Mouse (Mus musculus): Measurements from ENCODE around the gene Tubb5.
A peak's percentile ranks its signal among the peaks of the same experiment; 100 is the strongest.
"Not testable (repeated sequence)": the region's sequence is repeated elsewhere in the genome, so short reads cannot be mapped to it uniquely, and the experiment has no call there.

Tubb5 gene

DNA sequence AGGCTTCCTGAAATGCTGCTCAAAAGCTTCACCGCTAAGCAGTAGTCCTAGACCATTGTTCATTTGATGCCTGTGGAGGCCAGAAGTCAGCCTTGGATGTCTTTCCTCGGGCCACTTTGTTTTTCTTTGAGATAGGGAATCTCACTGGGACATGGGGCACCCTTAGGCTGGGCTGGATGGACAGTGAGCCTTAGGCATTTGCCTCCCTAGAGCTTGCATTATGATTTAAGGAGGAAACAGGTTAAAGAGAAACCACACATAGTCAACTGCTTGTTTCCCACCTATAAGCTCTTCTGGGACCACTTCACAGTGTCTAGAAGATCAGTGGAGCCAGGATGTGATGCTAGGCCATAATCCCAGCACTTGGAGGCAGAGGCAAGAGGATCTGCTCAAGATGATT lies 21.7 kb upstream of the Tubb5 start:
- no peak for DNase-seq

DNA sequence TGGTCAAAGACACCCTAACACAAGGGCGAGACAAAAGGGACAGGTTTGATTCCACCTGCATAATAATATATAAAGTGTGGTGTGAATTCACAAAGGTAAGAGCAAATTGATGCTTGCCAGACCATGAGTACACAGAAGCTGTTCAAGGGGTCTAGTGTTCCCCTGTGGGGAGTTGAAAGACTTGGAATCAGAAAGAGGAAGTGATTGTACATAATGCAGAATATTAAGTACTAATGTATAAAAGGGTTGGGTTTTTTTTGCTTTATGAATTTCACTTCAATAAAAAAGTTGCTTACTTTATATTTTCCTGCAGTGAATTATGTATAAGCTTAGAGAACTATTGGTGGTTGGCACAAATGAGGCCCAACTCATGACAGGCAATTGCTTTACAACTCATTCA lies 21.3 kb upstream of the Tubb5 start:
- DNase-seq, result no peak

DNA sequence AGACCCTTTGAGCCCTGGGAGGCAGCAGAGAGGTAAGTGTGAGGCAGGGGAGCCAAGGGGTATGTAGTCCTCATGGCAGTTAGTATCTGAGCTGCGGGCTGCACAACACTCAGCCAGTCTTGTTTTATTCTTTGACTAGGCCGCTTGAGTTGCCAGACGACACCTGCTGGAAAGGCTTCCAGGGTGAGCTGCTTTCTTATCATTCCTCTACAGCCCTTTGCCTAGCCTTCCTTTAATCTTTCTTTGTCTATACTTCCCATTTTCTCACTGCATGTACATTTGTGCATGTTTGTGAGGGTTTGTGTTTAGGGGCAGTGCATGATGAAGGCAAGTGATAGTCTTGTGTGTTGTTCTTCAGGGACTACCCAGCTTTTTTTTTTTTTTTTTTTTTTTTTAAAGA lies 12.9 kb upstream of the Tubb5 start:
- DNase-seq, result no peak

DNA sequence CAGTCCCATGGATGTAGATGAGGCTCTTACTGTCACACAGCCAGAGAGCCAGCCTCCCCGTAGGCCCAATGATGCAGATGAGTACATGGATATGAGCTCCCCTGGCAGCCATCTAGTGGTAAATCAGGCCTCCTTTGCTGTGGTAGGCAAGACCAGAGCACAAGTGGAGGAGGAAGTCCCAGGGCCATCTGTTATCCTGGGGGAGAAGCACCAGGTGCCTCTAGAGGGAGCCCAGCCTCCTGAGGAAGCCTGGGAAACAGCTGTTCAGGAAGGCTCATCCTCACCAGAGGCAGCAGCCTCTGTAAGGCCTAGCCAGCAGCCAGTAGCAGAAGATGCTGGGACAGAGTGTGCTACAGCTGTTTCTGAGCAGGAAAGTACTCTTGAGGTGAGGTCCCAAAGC lies 10.0 kb upstream of the Tubb5 start:
- DNase-seq, result no peak

DNA sequence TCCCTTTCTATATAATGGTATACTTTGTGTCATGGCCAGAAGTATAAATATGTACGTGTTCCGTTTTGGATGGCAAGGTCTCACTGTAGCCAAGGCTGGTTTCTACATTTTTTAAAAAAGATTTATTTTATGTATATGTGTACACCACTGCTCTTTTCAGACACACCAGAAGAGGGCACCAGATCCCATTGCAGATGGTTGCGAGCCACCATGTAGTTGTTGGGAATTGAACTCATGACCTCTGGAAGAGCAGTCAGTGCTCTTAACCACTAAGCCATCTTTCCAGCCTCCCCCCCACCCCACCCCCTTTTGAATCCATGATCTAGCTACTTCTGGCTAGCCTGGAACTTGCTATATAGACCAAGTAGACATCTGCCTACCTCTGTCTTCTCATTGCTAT lies 5.4 kb upstream of the Tubb5 start:
- no peak for DNase-seq

DNA sequence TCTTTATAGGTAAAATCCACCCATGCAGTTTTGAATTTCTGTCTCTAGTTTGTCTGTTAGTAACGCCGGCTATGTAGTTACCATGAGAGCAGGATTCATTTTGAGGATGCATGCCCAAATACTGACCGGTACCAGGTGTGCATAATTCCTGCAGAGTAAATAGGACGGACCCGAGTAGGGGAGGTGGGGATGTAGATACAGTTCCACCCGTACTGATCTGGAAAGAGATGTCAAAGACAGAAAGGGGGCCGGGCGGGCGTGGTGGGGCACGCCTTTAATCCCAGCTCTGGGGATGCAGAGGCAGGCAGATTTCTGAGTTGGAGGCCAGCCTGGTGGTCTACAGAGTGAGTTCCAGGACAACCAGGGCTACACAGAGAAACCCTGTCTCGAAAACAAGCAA lies 3.9 kb upstream of the Tubb5 start:
- DNase-seq, result no peak

DNA sequence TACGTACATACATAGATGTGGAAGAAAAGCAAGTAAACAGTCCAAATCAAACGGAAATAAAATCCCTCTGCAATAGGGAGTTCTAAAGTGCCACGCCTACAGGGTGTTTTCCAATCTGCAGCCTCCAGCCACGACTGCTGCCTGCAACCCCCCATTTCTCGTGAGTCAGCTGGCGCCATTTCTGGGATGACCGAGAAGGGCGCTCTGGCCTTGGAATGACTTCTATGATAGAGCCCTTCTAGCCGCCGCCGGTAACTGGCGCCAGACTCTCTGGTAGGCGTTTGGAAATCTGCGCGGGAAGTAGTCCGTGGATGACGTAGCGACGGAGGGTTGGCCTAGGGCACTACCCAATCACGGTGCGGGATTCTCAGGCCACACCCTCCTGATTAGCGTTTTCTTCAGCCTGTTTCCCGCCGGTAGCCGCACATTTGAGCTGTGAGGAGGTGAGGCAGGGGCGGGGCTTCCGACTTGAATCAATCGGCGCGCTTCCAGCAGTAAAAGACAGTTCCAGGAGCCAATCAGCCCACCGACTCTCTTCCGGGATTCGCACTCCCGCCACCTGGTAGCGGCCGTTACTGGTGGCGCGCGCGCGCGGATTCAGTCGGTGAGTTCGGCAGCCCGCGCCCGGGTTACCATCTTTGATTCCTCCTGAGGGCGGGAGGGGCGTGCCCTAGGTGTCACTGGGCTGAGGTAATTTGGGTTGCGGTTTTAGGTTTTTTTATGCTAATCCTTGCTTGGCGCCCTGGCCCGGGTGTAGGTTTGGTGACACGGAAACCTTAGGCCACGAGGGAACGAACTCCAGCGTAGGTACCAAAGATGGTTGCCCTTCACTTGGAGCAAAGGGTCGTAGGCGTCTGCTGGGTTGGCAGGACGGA lies 3.2 kb upstream of the Tubb5 start, which contains the start of gene Mdc1:
Gene Mdc1 (plus strand): TSS at position 440 of the 875 bp plus-strand sequence.
- DNase-seq, result peak; percentile 99

DNA sequence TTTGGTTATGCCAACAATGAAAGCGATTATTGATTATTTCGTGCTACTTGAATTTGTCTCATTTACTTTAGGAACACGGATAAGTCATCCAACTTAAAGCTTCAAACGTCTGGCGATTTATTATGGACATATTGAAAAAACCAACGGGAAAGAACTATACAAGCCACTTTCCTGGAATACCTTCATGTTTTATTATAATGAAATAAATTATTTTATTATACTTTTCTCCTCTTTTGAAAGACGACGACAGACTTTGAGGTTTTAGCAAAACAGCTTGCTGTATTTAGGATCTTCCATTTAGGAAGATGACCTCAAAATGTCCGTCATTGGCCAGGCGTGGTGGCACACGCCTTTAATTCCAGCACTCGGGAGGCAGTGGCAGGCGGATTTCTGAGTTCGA lies 2.5 kb upstream of the Tubb5 start:
- no peak for DNase-seq

DNA sequence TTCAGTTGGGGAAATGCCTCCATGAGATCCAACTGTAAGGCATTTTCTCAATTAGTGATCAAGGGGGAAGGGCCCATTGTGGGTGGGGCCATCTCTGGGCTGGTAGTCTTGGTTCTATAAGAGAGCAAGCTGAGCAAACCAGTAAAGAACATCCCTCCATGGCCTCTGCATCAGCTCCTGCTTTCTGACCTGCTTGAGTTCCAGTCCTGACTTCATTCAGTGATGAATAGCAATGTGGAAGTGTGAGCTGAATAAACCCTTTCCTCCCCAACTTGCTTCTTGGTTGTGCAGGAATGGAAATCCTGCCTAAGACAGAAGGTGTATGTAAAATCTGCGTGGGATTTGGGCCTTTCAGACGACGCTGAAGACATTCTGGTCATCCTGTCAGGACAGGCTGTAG lies 896 bp upstream of the Tubb5 start:
- DNase-seq, result not testable (repeated sequence)

DNA sequence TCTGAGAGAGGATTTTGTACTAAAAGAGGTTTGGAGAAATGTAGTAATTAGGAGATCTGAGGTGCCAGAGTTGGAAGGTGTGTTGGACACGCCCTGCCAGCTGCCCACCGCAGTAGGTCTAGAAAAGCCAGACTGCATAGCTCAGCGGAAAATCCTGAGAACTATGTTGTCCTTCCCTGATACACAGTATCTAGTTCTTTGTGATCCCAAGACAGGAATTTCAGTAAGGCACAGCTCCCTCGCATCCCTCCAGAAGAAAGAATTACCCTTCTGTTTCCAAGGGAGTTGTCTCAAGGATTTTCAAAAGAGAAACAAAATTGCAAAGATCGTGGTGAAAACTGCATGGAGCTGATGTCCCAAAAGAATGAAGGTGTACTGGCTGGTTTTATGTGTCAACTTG lies 464 bp upstream of the Tubb5 start:
- DNase-seq, result no peak

DNA sequence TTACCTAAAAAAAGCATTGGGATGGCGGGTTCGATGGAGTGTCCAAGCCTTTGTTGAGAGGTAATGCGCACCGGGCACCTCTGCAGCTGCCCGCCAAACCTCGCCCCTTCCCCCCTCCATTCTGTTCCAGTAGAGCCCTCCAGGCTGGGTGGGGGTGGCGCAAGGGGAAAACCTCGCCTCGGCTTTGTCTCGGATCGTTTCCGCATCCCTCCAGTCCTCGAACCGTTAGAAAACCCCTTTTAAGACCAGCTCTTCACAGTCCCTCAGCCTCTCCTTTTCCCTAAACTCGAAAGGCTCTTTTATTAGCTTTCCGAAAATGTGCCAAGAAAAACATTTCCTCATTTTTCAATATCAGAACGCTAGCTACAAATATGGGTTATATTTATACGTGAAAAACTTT lies 619 bp downstream of the Tubb5 start:
- peak; percentile 68 for DNase-seq

DNA sequence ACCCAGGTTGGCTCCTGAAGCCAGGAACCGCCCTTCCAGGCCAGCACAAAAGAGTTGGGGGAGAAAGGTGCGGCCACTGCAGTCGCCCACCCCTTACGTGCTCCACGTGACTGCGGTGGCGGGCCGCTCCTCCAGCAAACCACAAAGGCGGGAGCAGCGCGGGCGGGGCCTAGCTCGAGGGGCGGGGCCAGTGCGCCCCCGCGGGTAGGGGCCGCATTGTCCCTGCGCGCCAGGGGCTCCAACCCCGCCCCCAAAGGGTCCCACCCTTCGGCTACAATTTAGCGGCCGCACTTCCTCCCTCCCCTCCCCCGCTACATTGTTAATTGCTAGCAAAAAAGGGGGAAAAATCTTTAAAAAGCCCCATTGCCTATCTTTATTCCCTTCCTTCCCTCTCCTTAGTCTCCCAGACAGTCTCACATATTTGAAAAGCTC lies 1.1 kb downstream of the Tubb5 start:
- DNase-seq, result peak; percentile 87

DNA sequence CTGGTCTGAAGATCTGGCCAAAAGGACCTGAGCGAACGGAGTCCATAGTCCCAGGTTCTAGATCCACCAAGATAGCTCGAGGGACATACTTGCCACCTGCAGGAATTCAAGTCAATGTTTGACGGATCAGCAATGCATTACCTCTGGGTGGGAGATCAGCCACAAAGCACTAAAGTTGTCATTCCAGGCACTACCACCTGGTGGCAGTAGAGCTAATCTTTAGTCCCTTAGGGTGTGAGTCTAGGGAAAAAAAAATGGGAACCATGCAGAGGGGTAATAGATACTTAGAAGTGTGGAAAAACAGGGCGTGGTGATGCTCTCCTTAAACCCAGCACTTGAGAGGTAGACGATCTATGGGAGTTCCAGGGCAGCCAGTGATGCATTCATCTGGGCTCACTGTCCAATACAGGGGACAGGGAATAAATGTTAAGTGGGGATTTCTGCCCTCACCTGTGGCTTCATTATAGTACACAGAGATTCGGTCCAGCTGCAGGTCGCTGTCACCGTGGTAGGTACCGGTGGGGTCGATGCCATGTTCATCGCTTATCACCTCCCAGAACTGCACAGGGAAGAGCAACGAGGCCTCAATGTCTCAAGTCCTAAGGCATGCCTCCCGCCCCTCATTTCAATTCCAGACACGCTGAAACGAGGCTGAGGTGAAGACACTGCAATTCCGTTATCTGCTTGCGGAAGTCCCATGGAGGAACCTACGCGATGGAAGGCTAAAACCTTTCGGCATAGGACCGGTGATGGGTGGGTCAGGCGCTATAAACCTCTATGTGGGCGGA lies 1.7 kb downstream of the Tubb5 start:
- peak; percentile 90 for DNase-seq

DNA sequence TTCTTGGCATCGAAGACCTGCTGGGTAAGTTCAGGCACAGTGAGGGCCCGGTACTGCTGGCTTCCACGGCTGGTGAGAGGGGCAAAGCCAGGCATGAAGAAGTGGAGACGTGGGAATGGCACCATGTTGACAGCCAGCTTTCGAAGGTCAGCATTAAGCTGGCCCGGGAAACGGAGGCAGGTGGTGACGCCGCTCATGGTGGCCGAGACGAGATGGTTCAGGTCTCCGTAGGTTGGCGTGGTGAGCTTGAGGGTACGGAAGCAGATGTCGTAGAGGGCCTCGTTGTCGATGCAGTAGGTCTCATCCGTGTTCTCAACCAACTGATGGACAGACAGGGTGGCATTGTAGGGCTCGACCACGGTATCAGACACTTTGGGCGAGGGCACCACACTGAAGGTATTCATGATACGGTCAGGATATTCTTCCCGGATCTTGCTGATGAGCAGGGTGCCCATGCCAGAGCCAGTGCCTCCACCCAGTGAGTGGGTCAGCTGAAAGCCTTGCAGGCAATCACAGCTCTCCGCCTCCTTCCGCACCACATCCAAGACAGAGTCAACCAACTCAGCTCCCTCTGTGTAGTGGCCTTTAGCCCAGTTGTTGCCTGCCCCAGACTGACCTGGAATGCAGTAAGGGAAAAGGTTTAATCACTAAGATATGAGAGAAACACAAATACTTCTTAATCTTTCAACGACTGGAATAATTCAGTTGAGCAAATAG lies 2.5 kb downstream of the Tubb5 start:
- no peak for DNase-seq

DNA sequence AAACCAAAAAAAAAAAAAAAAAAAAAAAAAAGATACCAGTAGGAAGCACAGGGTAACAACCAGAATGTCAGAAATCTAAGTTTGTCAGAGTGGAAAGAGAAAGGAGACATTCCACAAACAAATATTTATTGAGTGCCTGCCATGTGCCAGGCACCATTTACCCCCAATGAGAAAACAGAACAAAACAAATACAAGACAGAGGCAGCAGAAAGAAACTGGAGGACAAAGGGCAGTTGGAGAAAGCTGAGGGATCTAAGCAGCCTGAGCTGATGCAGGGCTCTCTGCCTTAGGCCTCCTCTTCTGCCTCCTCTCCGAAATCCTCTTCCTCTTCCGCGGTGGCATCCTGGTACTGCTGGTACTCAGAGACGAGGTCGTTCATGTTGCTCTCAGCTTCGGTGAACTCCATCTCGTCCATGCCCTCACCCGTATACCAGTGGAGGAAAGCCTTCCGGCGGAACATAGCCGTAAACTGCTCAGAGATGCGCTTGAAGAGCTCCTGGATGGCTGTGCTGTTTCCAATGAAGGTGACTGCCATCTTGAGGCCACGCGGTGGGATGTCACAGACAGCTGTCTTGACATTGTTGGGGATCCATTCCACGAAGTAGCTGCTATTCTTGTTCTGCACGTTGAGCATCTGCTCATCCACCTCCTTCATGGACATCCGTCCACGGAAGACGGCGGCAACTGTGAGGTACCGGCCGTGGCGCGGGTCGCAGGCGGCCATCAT lies 3.2 kb downstream of the Tubb5 start:
- no peak for DNase-seq

DNA sequence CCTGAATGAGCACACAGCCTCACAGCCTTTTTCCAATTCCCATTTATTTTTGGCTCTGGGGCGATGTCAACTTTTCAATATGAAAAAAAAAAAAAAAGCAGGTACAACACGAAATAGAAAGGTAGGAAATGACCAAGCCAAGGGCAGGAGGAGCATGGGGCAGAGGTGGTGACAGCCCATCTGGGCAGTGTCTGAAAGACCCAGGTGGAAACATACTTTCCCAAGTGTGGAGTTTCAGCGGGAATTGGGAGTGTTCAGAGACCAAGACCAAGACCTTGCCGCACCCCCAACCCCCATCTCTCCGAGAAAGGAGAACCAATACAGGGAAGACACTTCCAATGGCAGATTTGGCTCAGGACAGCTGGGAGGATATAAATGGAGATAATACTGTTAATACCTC lies 4.2 kb downstream of the Tubb5 start:
- no peak for DNase-seq

DNA sequence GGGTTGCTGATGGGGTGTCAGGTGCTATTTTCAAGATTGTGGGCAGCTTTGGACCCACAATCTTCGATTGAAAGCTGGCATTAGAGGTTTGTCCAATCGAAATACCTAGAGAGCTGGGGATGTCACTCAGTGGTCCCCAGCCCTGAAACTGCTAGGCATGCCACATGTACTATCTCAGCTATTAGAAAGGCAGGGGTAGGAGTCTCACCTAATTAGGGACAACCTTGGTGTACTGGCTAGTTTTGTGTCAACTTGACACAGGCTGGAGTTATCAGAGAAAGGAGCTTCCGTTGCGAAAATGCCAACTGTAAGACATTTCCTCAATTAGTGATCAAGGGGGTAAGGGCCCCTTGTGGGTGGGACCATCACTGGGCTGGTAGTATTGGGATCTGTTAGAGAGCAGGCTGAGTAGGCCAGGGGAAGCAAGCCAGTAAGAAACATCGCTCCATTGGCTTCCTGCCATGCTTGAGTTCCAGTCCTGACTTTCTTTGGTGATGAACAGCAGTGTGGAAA lies 4.8 kb downstream of the Tubb5 start:
- no peak for DNase-seq

DNA sequence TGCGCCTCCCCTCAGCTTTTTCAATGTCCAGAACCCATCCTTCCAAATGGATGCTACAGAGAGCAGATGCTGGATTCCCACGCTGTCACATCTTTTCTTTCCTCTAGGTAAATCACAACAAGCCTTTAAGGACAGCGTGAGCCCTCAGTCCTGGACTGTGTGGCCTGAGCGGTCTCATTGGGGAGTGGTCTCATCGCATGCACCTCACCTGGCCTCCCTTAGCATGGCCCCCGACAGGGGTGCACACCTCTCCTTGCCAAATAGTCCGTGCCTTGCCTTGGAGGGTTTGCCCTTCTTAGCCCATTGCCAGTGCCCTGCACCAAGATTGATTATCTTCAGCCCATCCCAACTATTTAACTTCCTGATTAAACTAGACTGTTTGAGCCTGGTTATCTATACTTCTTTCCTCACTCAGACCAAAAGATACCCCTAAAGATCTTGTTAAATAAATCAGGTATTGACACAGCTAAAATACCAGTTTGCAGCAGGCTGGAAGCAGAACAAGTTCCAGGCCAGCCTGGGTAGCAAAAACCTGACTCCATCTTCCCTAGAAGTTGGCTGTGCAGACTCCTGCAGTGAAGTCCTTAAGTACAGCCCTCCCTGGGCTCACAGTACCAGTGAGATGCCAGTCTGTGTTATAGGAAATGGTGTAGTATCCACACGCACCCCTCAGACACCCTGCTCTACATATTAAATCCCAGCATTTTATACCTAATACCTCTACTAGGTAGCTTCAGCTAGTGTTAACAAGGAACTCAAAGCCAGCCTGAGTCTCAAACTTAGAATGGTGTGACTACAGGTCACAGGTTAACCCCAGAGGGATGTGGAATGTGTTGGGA lies 5.5 kb downstream of the Tubb5 start:
- no peak for DNase-seq

DNA sequence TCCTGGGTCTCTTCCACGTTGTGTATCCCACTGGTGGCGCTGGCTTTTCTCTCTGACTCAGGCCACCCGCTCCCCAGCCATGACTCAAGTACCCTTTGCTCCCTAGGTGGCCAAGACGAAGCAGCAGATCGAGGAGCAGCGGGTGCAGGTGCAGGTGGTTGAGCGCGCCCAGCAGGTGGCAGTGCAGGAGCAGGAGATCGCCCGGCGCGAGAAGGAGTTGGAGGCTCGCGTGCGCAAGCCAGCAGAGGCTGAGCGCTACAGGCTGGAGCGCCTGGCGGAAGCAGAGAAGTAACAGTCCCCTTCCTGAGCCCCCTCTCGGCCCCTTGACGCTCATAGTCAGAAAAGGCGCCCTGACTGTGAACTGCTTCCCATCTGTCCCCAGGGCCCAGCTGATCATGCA lies 8.4 kb downstream of the Tubb5 start:
- DNase-seq, result peak; percentile 86

DNA sequence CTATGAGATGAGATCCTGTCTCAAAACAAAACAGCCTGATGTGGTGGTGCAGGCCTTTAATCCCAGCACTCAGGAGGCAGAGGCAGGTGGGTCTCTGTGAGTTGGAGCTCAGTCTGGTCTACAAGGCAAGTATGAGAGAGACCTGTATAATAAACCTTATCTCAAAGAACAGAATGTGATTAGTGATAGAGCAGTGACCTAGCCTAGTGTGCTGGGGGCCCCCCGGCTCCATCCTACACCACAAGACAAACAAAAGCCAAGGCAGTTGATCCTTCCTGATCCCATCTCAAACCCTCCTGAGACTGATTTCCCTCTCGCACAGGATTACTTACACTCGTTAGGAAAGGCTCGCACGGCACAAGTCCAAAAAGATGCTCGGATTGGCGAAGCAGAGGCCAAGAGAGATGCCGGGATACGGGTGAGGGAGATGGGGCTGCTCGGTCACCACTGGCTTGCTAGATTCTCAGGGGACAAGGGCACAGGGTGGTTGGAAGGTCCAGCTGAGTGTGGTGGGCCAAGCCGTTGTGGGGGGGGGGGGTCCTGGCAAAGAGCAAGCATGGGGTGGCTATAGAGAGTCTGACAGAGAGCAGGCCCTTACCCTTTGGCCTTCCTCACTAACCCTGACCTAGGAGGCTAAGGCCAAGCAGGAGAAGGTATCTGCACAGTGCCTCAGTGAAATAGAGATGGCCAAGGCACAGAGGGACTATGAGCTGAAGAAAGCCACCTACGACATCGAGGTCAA lies 12.8 kb downstream of the Tubb5 start:
- DNase-seq, result no peak

DNA sequence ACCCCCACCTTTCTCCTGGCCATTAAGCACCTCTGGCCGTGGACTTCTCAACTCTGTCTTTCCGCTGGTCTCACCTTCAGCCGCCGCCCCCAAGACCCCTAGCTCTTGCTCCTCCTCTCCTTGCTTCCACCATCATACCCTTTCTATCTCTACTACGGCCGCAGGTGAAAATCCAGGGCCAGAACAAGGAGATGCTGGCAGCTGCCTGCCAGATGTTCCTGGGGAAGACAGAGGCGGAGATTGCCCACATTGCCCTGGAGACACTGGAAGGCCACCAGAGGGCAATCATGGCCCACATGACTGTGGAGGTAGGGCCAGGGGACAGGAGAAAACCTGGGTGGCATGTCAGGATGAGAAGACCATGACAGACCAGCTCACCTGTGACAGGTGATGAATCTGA lies 13.7 kb downstream of the Tubb5 start:
- DNase-seq, result no peak

Measured in right cerebral cortex, postnatal 4 days (tissue).